Mouse (Mus musculus) CH12.LX (cell line): Measurements from ENCODE around the gene Ndufa7. TPM values are rescaled to one million over a fixed set of nuclear protein-coding genes. Genes with fewer than 3 reads are reported as not detected.

ENCODE experiments used
- DNase-seq: peaks from one replicate; pipeline ENCODE4 v3.0.0-alpha.2; 2013; ENCODE audit errors: extremely low read depth
- H3K27ac ChIP-seq: 2 replicates; pipeline ENCODE4 v1.5.1; 2012; ENCODE audit warnings: low read depth, mild to moderate bottlenecking, control low read depth, moderate library complexity; ENCODE audit not compliant: insufficient read depth
- H3K27me3 ChIP-seq: replicated peaks from 2 replicates; pipeline ENCODE3; 2012; ENCODE audit warnings: inconsistent platforms
- H3K36me3 ChIP-seq, 2 experiments: replicated peaks in 1 of 2; 2 replicates each; pipeline versions ENCODE3 to v1.6.1; 2012; ENCODE audit warnings: inconsistent platforms in 1 of 2, low read length in 1 of 2, mild to moderate bottlenecking in 1 of 2, mixed read lengths in 1 of 2, moderate library complexity in 1 of 2; ENCODE audit not compliant: control insufficient read depth in 1 of 2, insufficient read depth in 1 of 2
- H3K4me1 ChIP-seq, 2 experiments: 2 replicates each; pipeline ENCODE4 v1.6.1; 2012; ENCODE audit warnings: inconsistent platforms in 1 of 2, moderate library complexity in 1 of 2; ENCODE audit not compliant: insufficient read depth in 2 of 2, control insufficient read depth in 1 of 2
- H3K4me2 ChIP-seq: 2 replicates; pipeline ENCODE4 v1.6.1; 2012; ENCODE audit warnings: low read depth, mild to moderate bottlenecking, control low read depth; ENCODE audit not compliant: poor library complexity, insufficient read depth, severe bottlenecking
- H3K4me3 ChIP-seq, 3 experiments: fragments of 150-350 bp in 1 of 3; sonication (generic) in 1 of 3; replicated peaks in 1 of 3; 2 replicates each; pipeline versions ENCODE3 to v1.5.1; 2011 to 2012; ENCODE audit warnings: low read depth in 2 of 3, low read length in 2 of 3, mild to moderate bottlenecking in 2 of 3, moderate library complexity in 2 of 3, control low read depth in 1 of 3, improper control_type of control experiment in 1 of 3, inconsistent platforms in 1 of 3, mixed read lengths in 1 of 3; ENCODE audit not compliant: poor library complexity in 1 of 3
- H3K79me2 ChIP-seq: replicated peaks from 2 replicates; pipeline ENCODE4 v1.6.1; 2012; ENCODE audit warnings: mild to moderate bottlenecking, moderate library complexity; ENCODE audit not compliant: control insufficient read depth, poor library complexity, insufficient read depth, severe bottlenecking; ENCODE audit errors: extremely low read depth
- H3K9ac ChIP-seq: 2 replicates; pipeline ENCODE4 v1.6.1; 2012; ENCODE audit warnings: low read depth, mild to moderate bottlenecking, control low read depth, moderate library complexity; ENCODE audit not compliant: insufficient read depth
- H3K9me3 ChIP-seq: replicated peaks from 2 replicates; pipeline ENCODE3; 2012; ENCODE audit warnings: low read length, inconsistent platforms, mixed read lengths
- CHD1 ChIP-seq: IDR thresholded peaks from 2 replicates; pipeline ENCODE4 v1.6.1; 2012; ENCODE audit warnings: low read depth, low read length, improper control_type of control experiment, inconsistent platforms
- CHD2 ChIP-seq: IDR thresholded peaks from 2 replicates; pipeline ENCODE4 v1.6.1; 2011; ENCODE audit warnings: low read length, improper control_type of control experiment
- CTCF ChIP-seq, 2 experiments: IDR thresholded peaks in 1 of 2; conservative IDR thresholded peaks in 1 of 2; 2 replicates each; pipeline ENCODE4 v1.5.1; 2011 to 2012; ENCODE audit warnings: low read depth in 2 of 2, low read length in 2 of 2, improper control_type of control experiment in 1 of 2, inconsistent platforms in 1 of 2, mild to moderate bottlenecking in 1 of 2, moderate library complexity in 1 of 2
- EP300 ChIP-seq: IDR thresholded peaks from 2 replicates; pipeline ENCODE4 v1.6.1; 2011; ENCODE audit warnings: low read length, improper control_type of control experiment
- ETS1 ChIP-seq: conservative IDR thresholded peaks from 2 replicates; pipeline ENCODE4 v1.6.1; 2012; ENCODE audit warnings: low read depth, mild to moderate bottlenecking, inconsistent platforms, low read length, improper control_type of control experiment, moderate library complexity
- GABPA ChIP-seq: IDR thresholded peaks from 2 replicates; pipeline ENCODE4 v1.6.1; 2012; ENCODE audit warnings: low read depth, low read length, improper control_type of control experiment, inconsistent platforms; ENCODE audit not compliant: insufficient replicate concordance
- HCFC1 ChIP-seq: IDR thresholded peaks from 2 replicates; pipeline ENCODE4 v1.6.1; 2012; ENCODE audit warnings: low read depth, mild to moderate bottlenecking, inconsistent platforms, low read length, improper control_type of control experiment
- IRF4 ChIP-seq: IDR thresholded peaks from 2 replicates; pipeline ENCODE4 v1.6.1; 2014; ENCODE audit warnings: low read depth, mild to moderate bottlenecking, inconsistent platforms, low read length, improper control_type of control experiment
- JUND ChIP-seq: conservative IDR thresholded peaks from 2 replicates; pipeline ENCODE4 v1.6.1; 2011; ENCODE audit warnings: low read depth, low read length, improper control_type of control experiment
- KAT2A ChIP-seq: IDR thresholded peaks from 2 replicates; pipeline ENCODE4 v1.6.1; 2012; ENCODE audit warnings: low read length, improper control_type of control experiment, inconsistent platforms; ENCODE audit not compliant: insufficient replicate concordance
- MAX ChIP-seq: IDR thresholded peaks from 2 replicates; pipeline ENCODE4 v1.6.1; 2011; ENCODE audit warnings: low read length, improper control_type of control experiment
- MEF2A ChIP-seq: IDR thresholded peaks from 2 replicates; pipeline ENCODE4 v1.6.1; 2014; ENCODE audit warnings: low read depth, mild to moderate bottlenecking, inconsistent platforms, low read length, improper control_type of control experiment, borderline replicate concordance
- MXI1 ChIP-seq: IDR thresholded peaks from 2 replicates; pipeline ENCODE4 v1.6.1; 2011; ENCODE audit warnings: mild to moderate bottlenecking, low read depth, low read length, improper control_type of control experiment
- MYC ChIP-seq: IDR thresholded peaks from 2 replicates; pipeline ENCODE4 v1.6.1; 2011; ENCODE audit warnings: low read depth, mild to moderate bottlenecking, improper control_type of control experiment, low read length
- POLR2A ChIP-seq: IDR thresholded peaks from 2 replicates; pipeline ENCODE4 v1.6.1; 2011; ENCODE audit warnings: low read depth, mild to moderate bottlenecking, improper control_type of control experiment, low read length
- RAD21 ChIP-seq: IDR thresholded peaks from 2 replicates; pipeline ENCODE4 v1.6.1; 2011; ENCODE audit warnings: low read depth, mild to moderate bottlenecking, low read length, improper control_type of control experiment, moderate library complexity
- SMC3 ChIP-seq: IDR thresholded peaks from 2 replicates; pipeline ENCODE4 v1.6.1; 2011; ENCODE audit warnings: low read depth, low read length, improper control_type of control experiment
- TBP ChIP-seq: conservative IDR thresholded peaks from 2 replicates; pipeline ENCODE4 v1.6.1; 2011; ENCODE audit warnings: low read depth, low read length, improper control_type of control experiment
- UBTF ChIP-seq: IDR thresholded peaks from 2 replicates; pipeline ENCODE4 v1.6.1; 2012; ENCODE audit warnings: low read depth, mild to moderate bottlenecking, inconsistent platforms, low read length, improper control_type of control experiment, moderate library complexity
- USF1 ChIP-seq: IDR thresholded peaks from 2 replicates; pipeline ENCODE4 v1.6.1; 2014; ENCODE audit warnings: low read depth, mild to moderate bottlenecking, inconsistent platforms, low read length, improper control_type of control experiment
- USF2 ChIP-seq: conservative IDR thresholded peaks from 2 replicates; pipeline ENCODE4 v1.6.1; 2011; ENCODE audit warnings: low read depth, low read length, improper control_type of control experiment
- ZC3H11A ChIP-seq: IDR thresholded peaks from 2 replicates; pipeline ENCODE4 v1.6.1; 2012; ENCODE audit warnings: low read depth, mild to moderate bottlenecking, inconsistent platforms, low read length, improper control_type of control experiment
- dilution Hi-C: fragments of 300-500 bp; cut with MboI; formaldehyde crosslinking; loops from 2 replicates; pipeline ENCODE4 v1.14.3; 2020; ENCODE audit warnings: low sequenced_read_pairs; ENCODE audit not compliant: extremely low pct_unique_long_range_greater_than_20kb, extremely low pct_ligation_motif_present
- in situ Hi-C: fragments of 300-500 bp; cut with MboI; formaldehyde crosslinking; loops from 3 replicates; pipeline ENCODE4 v1.14.3; 2019; ENCODE audit warnings: low sequenced_read_pairs, low pct_ligation_motif_present, low pct_unique_long_range_greater_than_20kb, mixed read lengths
- polyA plus RNA-seq: library from polyadenylated mRNA; unstranded; fragments of >175 nt; gene quantifications from 2 replicates; pipeline ENCODE4 v1.2.1, GENCODE M21; 2012; ENCODE audit warnings: low read depth; ENCODE audit not compliant: insufficient read length
- total RNA-seq, 2 experiments: library from RNA; depleted of rRNA; stranded (reverse); fragments of 300-350 nt in 1 of 2; fragments of >200 nt in 1 of 2; gene quantifications; 2 replicates each; pipeline ENCODE4 v1.2.3; 2012 to 2014

Gene Ndufa7
- total and polyA plus RNA-seq, 3 experiments: 164 to 364 (median 194) TPM

- no peak overlapping the region for H3K4me2 ChIP-seq
- dilution Hi-C loops: no loop called here
- H3K4me3 ChIP-seq: no peak overlapping the region
- H3K27ac ChIP-seq: no peak overlapping the region
- in situ Hi-C loops: no loop called here
- peaks cover 21 to 52% of the 10 kb centered on the region in 2 experiments for H3K36me3 ChIP-seq
- no peaks in the 10 kb centered on the region for H3K27me3 ChIP-seq
- DNase-seq: no peak
- no peaks in the 10 kb centered on the region for H3K9me3 ChIP-seq
- no peak for TF ChIP-seq HCFC1
- TF ChIP-seq CHD1: no peak
- no peak for TF ChIP-seq ZC3H11A
- H3K9ac ChIP-seq: no peak overlapping the region
- no peaks in the 10 kb centered on the region for H3K79me2 ChIP-seq
- peaks cover 5 to 10% of the 10 kb centered on the region in 2 experiments; a peak in 3 of 4 replicates for H3K4me1 ChIP-seq
These were observed 49.7 kb upstream of the Ndufa7 start for GRCm38 (mm10) chr17:33774573-33775155.

GRCm38 (mm10) chr17:33775287-33775686 is 49.1 kb upstream of the Ndufa7 start:
- no peak overlapping the region for H3K9ac ChIP-seq
- H3K4me3 ChIP-seq: no peak overlapping the region
- H3K79me2 ChIP-seq: no peaks in the 10 kb centered on the region
- peaks cover 21 to 52% of the 10 kb centered on the region in 2 experiments for H3K36me3 ChIP-seq
- dilution Hi-C loops (no loop called here), in situ Hi-C loops (no loop called here)
- no peak for TF ChIP-seq SMC3
- TF ChIP-seq POLR2A: no peak
- no peak for TF ChIP-seq CTCF (conservative IDR thresholded peaks at IDR 0.05 in 1 of 2, IDR thresholded peaks at IDR 0.05 in 1 of 2; ENCODE audit: low read depth in 2 of 2, low read length in 2 of 2)
- peaks cover 5 to 15% of the 10 kb centered on the region in 2 experiments for H3K4me1 ChIP-seq
- H3K4me2 ChIP-seq: no peak overlapping the region
- no peaks in the 10 kb centered on the region for H3K27me3 ChIP-seq
- H3K27ac ChIP-seq: no peak overlapping the region
- no peaks in the 10 kb centered on the region for H3K9me3 ChIP-seq
- DNase-seq: no peak

GRCm38 (mm10) chr17:33779271-33779966 is 45.0 kb upstream of the Ndufa7 start:
- dilution Hi-C loops: no loop called here
- H3K4me3 ChIP-seq: no peak overlapping the region
- no peaks in the 10 kb centered on the region for H3K79me2 ChIP-seq
- no peak for TF ChIP-seq MYC
- TF ChIP-seq ZC3H11A: no peak
- TF ChIP-seq USF1: no peak
- no peak for TF ChIP-seq USF2
- TF ChIP-seq UBTF: no peak
- TF ChIP-seq CHD2: no peak
- no peak for TF ChIP-seq IRF4
- TF ChIP-seq TBP: no peak
- no peak for TF ChIP-seq MEF2A
- no peak for TF ChIP-seq ETS1
- no peak for TF ChIP-seq SMC3
- no peak for TF ChIP-seq CTCF (conservative IDR thresholded peaks at IDR 0.05 in 1 of 2, IDR thresholded peaks at IDR 0.05 in 1 of 2; ENCODE audit: low read depth in 2 of 2, low read length in 2 of 2)
- no peak for TF ChIP-seq EP300
- no peak for TF ChIP-seq RAD21
- TF ChIP-seq MAX: no peak
- TF ChIP-seq MXI1: no peak
- no peak for TF ChIP-seq KAT2A
- no peak for TF ChIP-seq JUND
- TF ChIP-seq GABPA: no peak
- TF ChIP-seq, all 38 proteins: peak for 0
- Histone ChIP-seq H3K27ac (no peak overlapping the region), H3K4me1 (peaks cover 13 to 30% of the 10 kb centered on the region in 2 experiments), H3K9me3 (no peaks in the 10 kb centered on the region), H3K9ac (no peak overlapping the region), H3K36me3 (peaks cover 21 to 49% of the 10 kb centered on the region in 2 experiments), H3K4me2 (no peak overlapping the region), H3K27me3 (peaks cover 15% of the 10 kb centered on the region)
- in situ Hi-C loops: no loop called here
- DNase-seq: no peak
